Mouse (Mus musculus) forebrain, embryonic 14.5 days (tissue): ENCODE measurements around the gene Parp2. TPM values are rescaled to one million over a fixed set of nuclear protein-coding genes. Genes with fewer than 3 reads are reported as not detected.
A peak's percentile ranks its signal among the peaks of the same experiment; 100 is the strongest.

Source experiments
- ATAC-seq: fragments of 200-750 bp; cut with Nextera tagmentation; 2 replicates; pipeline ENCODE4 v1.8.0; 2017; ENCODE audit warnings: mild to moderate bottlenecking, moderate library complexity
- DNase-seq: peaks from one replicate; pipeline ENCODE4 v3.0.0-alpha.2; 2015; ENCODE audit warnings: low spot score
- H3K27ac ChIP-seq: fragments of 300-500 bp; sonication (generic); 2 replicates; pipeline ENCODE4 v1.5.1; 2014; ENCODE audit warnings: low read depth, mild to moderate bottlenecking, control low read depth, low read length, moderate library complexity
- H3K27me3 ChIP-seq: fragments of 300-500 bp; sonication (generic); replicated peaks from 2 replicates; pipeline ENCODE4 v1.6.1; 2014; ENCODE audit warnings: low read length, control low read depth, mixed read lengths; ENCODE audit not compliant: control insufficient read depth, insufficient read depth
- H3K36me3 ChIP-seq: fragments of 300-500 bp; sonication (generic); 2 replicates; pipeline ENCODE4 v1.6.1; 2014; ENCODE audit warnings: low read length, control low read depth; ENCODE audit not compliant: control insufficient read depth, insufficient read depth
- H3K4me1 ChIP-seq: fragments of 300-500 bp; sonication (generic); 2 replicates; pipeline ENCODE4 v1.6.1; 2014; ENCODE audit warnings: antibody characterized with exemption, low read length, control low read depth; ENCODE audit not compliant: control insufficient read depth, insufficient read depth
- H3K4me2 ChIP-seq: fragments of 300-500 bp; sonication (generic); 2 replicates; pipeline ENCODE4 v1.6.1; 2014; ENCODE audit warnings: mild to moderate bottlenecking, control low read depth, low read length
- H3K4me3 ChIP-seq: fragments of 300-500 bp; sonication (generic); 2 replicates; pipeline ENCODE4 v1.5.1; 2014; ENCODE audit warnings: low read depth, low read length, control low read depth
- H3K9ac ChIP-seq: fragments of 300-500 bp; sonication (generic); 2 replicates; pipeline ENCODE4 v1.6.1; 2014; ENCODE audit warnings: mild to moderate bottlenecking, low read length, control low read depth, moderate library complexity
- H3K9me3 ChIP-seq: fragments of 300-500 bp; sonication (generic); replicated peaks from 2 replicates; pipeline ENCODE4 v1.6.1; 2016; ENCODE audit warnings: low read length, control low read depth, mixed read lengths; ENCODE audit not compliant: control insufficient read depth
- WGBS: fragments of 180-500 bp; shearing (Covaris S2); extraction: QIAGEN DNeasy Blood & Tissue Kit; methylation state at CpG from one replicate; pipeline ENCODE4 v1.1.7; 2014; 5-methylcytosine and 5-hydroxymethylcytosine counted together
- polyA plus RNA-seq: library from polyadenylated mRNA; unstranded; fragments of >200 nt; fragmentation: Nextera tagmentation; extraction: Ambion mirVana; gene quantifications from 2 replicates; pipeline ENCODE4 v1.2.1, GENCODE M21; 2014

The Parp2 gene
- polyA plus RNA-seq, 1 experiment from 2014 or later, result 58.7 TPM

GRCm38 (mm10) chr14:50795261-50795935 is 12.2 kb upstream of the Parp2 start:
- no peaks in the 10 kb centered on the region for H3K27me3 ChIP-seq
- H3K36me3 ChIP-seq, result no peaks in the 10 kb centered on the region
- WGBS, result 93% methylated on average over 24 of the region's 24 CpGs
- no peak overlapping the region for H3K27ac ChIP-seq
- H3K9ac ChIP-seq, result no peak overlapping the region
- DNase-seq (no peak), ATAC-seq (no peak)
- no peak overlapping the region for H3K4me3 ChIP-seq
- H3K4me2 ChIP-seq, result no peak overlapping the region
- no peaks in the 10 kb centered on the region for H3K4me1 ChIP-seq
- H3K9me3 ChIP-seq, result no peaks in the 10 kb centered on the region

- no peak overlapping the region for H3K9ac ChIP-seq
- DNase-seq (no peak), ATAC-seq (no peak)
- H3K36me3 ChIP-seq, result no peaks in the 10 kb centered on the region
- no peak overlapping the region for H3K4me2 ChIP-seq
- WGBS, result 81% methylated on average over 4 of the region's 4 CpGs
- H3K27ac ChIP-seq, result no peak overlapping the region
- H3K4me3 ChIP-seq, result no peak overlapping the region
- no peaks in the 10 kb centered on the region for H3K4me1 ChIP-seq
- no peaks in the 10 kb centered on the region for H3K27me3 ChIP-seq
- no peaks in the 10 kb centered on the region for H3K9me3 ChIP-seq
These were observed 11.7 kb upstream of the Parp2 start for GRCm38 (mm10) chr14:50795965-50796364.

- 79% methylated on average over 1 of the region's 1 CpGs for WGBS
These were observed 11.2 kb upstream of the Parp2 start for GRCm38 (mm10) chr14:50796464-50796863.

GRCm38 (mm10) chr14:50798512-50798911 is 9.1 kb upstream of the Parp2 start:
- H3K36me3 ChIP-seq, result no peaks in the 10 kb centered on the region
- H3K27me3 ChIP-seq, result no peaks in the 10 kb centered on the region
- no peak overlapping the region for H3K27ac ChIP-seq
- H3K4me1 ChIP-seq, result no peaks in the 10 kb centered on the region
- 66% methylated on average over 2 of the region's 2 CpGs for WGBS
- no peaks in the 10 kb centered on the region for H3K9me3 ChIP-seq
- H3K4me2 ChIP-seq, result no peak overlapping the region
- DNase-seq, result peak; percentile 25
- H3K4me3 ChIP-seq, result no peak overlapping the region
- no peak overlapping the region for H3K9ac ChIP-seq
- ATAC-seq, result no peak

More at GRCm38 (mm10) chr14:50796464-50796863, 11.2 kb upstream of the Parp2 start:
- DNase-seq, result no peak
- no peak overlapping the region for H3K9ac ChIP-seq
- H3K4me2 ChIP-seq, result no peak overlapping the region
- H3K4me1 ChIP-seq, result no peaks in the 10 kb centered on the region
- H3K9me3 ChIP-seq, result no peaks in the 10 kb centered on the region
- H3K4me3 ChIP-seq, result no peak overlapping the region
- no peaks in the 10 kb centered on the region for H3K36me3 ChIP-seq
- H3K27ac ChIP-seq, result no peak overlapping the region
- ATAC-seq, result no peak
- H3K27me3 ChIP-seq, result no peaks in the 10 kb centered on the region

GRCm38 (mm10) chr14:50799502-50800259 is 8.0 kb upstream of the Parp2 start:
- Histone ChIP-seq H3K4me3 (no peak overlapping the region), H3K9me3 (no peaks in the 10 kb centered on the region), H3K4me2 (no peak overlapping the region), H3K4me1 (no peaks in the 10 kb centered on the region), H3K9ac (no peak overlapping the region), H3K27me3 (no peaks in the 10 kb centered on the region), H3K27ac (no peak overlapping the region), H3K36me3 (no peaks in the 10 kb centered on the region)
- 0 out of 2 replicates have a peak, but pooled peaks have one; percentile 52 for ATAC-seq
- DNase-seq, result peak; percentile 87
- 2% methylated on average over 3 of the region's 3 CpGs for WGBS

GRCm38 (mm10) chr14:50802441-50802840 is 5.2 kb upstream of the Parp2 start:
- no peaks in the 10 kb centered on the region for H3K9me3 ChIP-seq

GRCm38 (mm10) chr14:50802843-50803562 is 4.6 kb upstream of the Parp2 start:
- H3K4me3 ChIP-seq, result no peak overlapping the region
- no peak overlapping the region for H3K9ac ChIP-seq
- H3K36me3 ChIP-seq, result no peaks in the 10 kb centered on the region
- H3K4me1 ChIP-seq, result no peaks in the 10 kb centered on the region
- 60% methylated on average over 4 of the region's 4 CpGs for WGBS
- H3K9me3 ChIP-seq, result no peaks in the 10 kb centered on the region
- no peaks in the 10 kb centered on the region for H3K27me3 ChIP-seq
- ATAC-seq, result no peak
- H3K4me2 ChIP-seq, result no peak overlapping the region
- H3K27ac ChIP-seq, result no peak overlapping the region
- DNase-seq, result peak; percentile 49

More at GRCm38 (mm10) chr14:50802441-50802840, 5.2 kb upstream of the Parp2 start:
- Histone ChIP-seq H3K4me2 (no peak overlapping the region), H3K27ac (no peak overlapping the region), H3K9ac (no peak overlapping the region), H3K4me3 (no peak overlapping the region), H3K27me3 (no peaks in the 10 kb centered on the region), H3K4me1 (no peaks in the 10 kb centered on the region), H3K36me3 (no peaks in the 10 kb centered on the region)
- ATAC-seq, result no peak
- no peak for DNase-seq
- WGBS, result 91% methylated on average over 6 of the region's 6 CpGs

- Histone ChIP-seq H3K9ac (no peak overlapping the region), H3K4me2 (no peak overlapping the region), H3K4me1 (0 out of 2 replicates have a peak, but pooled peaks cover 4% of the 10 kb centered on the region), H3K36me3 (no peaks in the 10 kb centered on the region), H3K4me3 (no peak overlapping the region), H3K9me3 (no peaks in the 10 kb centered on the region), H3K27ac (no peak overlapping the region), H3K27me3 (no peaks in the 10 kb centered on the region)
- ATAC-seq, result no peak
- no peak for DNase-seq
- 77% methylated on average over 13 of the region's 13 CpGs for WGBS
These were observed 3.0 kb upstream of the Parp2 start for GRCm38 (mm10) chr14:50804683-50805082.
